Mouse (Mus musculus) bone marrow macrophage, adult 2 months (primary cell): ENCODE data around the gene Mmd.

Experiments
- CTCF ChIP-seq: IDR thresholded peaks from 2 replicates; pipeline ENCODE4 v1.5.1; 2012; ENCODE audit warnings: low read depth, mild to moderate bottlenecking, low read length, moderate library complexity
- POLR2A ChIP-seq: IDR thresholded peaks from 2 replicates; pipeline ENCODE4 v1.6.1; 2012; ENCODE audit warnings: mild to moderate bottlenecking, low read depth, low read length, borderline replicate concordance

DNA sequence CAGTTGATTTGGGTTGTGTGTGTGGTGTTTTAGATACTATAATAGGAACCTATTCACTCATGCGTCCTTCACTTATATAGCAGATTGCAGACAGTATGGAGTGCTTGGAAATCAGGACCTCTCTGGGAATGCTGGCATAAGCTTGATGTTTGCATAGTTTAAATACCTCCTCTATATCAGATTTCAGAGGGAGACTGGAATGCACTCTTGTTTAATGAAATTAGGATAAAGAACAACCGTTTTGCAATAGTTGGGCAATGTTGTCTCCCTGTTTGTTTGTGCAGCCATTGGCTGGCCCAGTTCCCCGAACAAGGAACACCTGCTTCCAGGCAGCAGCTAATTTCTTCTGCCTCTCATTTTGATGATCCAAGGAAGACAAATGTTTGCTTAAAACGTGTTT, 9.8 kb downstream of the Mmd start:
- no peak for TF ChIP-seq CTCF
- no peak for TF ChIP-seq POLR2A
